Mouse (Mus musculus) heart, embryonic 13.5 days (tissue): ENCODE results near the gene Ccl9. TPM values are rescaled to one million over a fixed set of nuclear protein-coding genes. Genes with fewer than 3 reads are reported as not detected.

Source experiments
- ATAC-seq: fragments of 200-750 bp; cut with Nextera tagmentation; 2 replicates; pipeline ENCODE4 v1.8.0; 2017; ENCODE audit warnings: moderate TSS enrichment; ENCODE audit not compliant: insufficient number of reproducible peaks, low FRiP score, low TSS enrichment; ENCODE audit errors: extremely low read depth
- H3K27ac ChIP-seq: fragments of 300-500 bp; sonication (generic); replicated peaks from 2 replicates; pipeline ENCODE4 v1.5.1; 2015; ENCODE audit warnings: moderate library complexity, mild to moderate bottlenecking, inconsistent platforms
- H3K27me3 ChIP-seq: fragments of 300-500 bp; sonication (generic); replicated peaks from 2 replicates; pipeline ENCODE4 v1.6.1; 2015; ENCODE audit warnings: mild to moderate bottlenecking, inconsistent platforms
- H3K36me3 ChIP-seq: fragments of 300-500 bp; sonication (generic); 2 replicates; pipeline ENCODE4 v1.6.1; 2015; ENCODE audit warnings: mild to moderate bottlenecking, inconsistent platforms
- H3K4me1 ChIP-seq: fragments of 300-500 bp; sonication (generic); 2 replicates; pipeline ENCODE4 v1.6.1; 2015; ENCODE audit warnings: inconsistent platforms
- H3K4me2 ChIP-seq: fragments of 300-500 bp; sonication (generic); 2 replicates; pipeline ENCODE4 v1.6.1; 2015; ENCODE audit warnings: inconsistent platforms, mild to moderate bottlenecking, moderate library complexity
- H3K4me3 ChIP-seq: fragments of 300-500 bp; sonication (generic); 2 replicates; pipeline ENCODE4 v1.5.1; 2015; ENCODE audit warnings: moderate library complexity, mild to moderate bottlenecking, inconsistent platforms
- H3K9ac ChIP-seq: fragments of 300-500 bp; sonication (generic); 2 replicates; pipeline ENCODE4 v1.6.1; 2015; ENCODE audit warnings: inconsistent platforms, mild to moderate bottlenecking, moderate library complexity
- H3K9me3 ChIP-seq: fragments of 300-500 bp; sonication (generic); 2 replicates; pipeline ENCODE4 v1.6.1; 2016; ENCODE audit warnings: inconsistent platforms
- WGBS: fragments of 180-500 bp; shearing (Covaris S2); methylation state at CpG from one replicate; pipeline ENCODE4 v1.1.7; 2015; ENCODE audit warnings: mixed read lengths; 5-methylcytosine and 5-hydroxymethylcytosine counted together
- polyA plus RNA-seq: library from polyadenylated mRNA; unstranded; fragments of >200 nt; fragmentation: Nextera tagmentation; extraction: Ambion mirVana; gene quantifications from 2 replicates; pipeline ENCODE4 v1.2.1, GENCODE M21; 2015

Gene Ccl9
- polyA plus RNA-seq, 1 experiment from 2014 or later: 2.7 TPM

DNA sequence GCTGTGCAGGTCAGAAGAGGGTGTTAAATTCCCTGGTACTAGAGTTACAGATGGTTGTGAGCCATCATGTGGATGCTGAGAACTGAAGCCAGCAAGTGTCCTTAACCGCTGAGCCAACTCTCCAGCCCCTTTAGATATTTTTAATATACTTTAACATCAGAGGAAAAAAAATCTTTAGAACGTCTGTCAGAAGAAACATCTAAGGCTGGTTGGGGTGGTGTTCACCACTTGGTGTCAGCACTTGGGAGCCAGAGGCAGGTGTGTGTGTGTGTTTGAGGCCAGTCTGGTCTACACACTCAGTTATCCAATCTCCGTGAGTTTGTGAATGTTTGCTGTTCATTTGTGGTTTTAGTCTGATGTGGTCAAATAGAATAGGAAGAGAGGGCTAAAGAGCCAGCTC, 563 bp upstream of the Ccl9 start:
- no peak overlapping the region for H3K27ac ChIP-seq
- H3K4me2 ChIP-seq: no peak overlapping the region
- H3K9me3 ChIP-seq: no peaks in the 10 kb centered on the region
- H3K4me3 ChIP-seq: no peak overlapping the region
- no peaks in the 10 kb centered on the region for H3K27me3 ChIP-seq
- no peak overlapping the region for H3K9ac ChIP-seq
- no peaks in the 10 kb centered on the region for H3K36me3 ChIP-seq
- WGBS: 68% methylated on average over 3 of the region's 3 CpGs
- ATAC-seq: no peak
- 0 out of 2 replicates have a peak, but pooled peaks cover 4% of the 10 kb centered on the region for H3K4me1 ChIP-seq

DNA sequence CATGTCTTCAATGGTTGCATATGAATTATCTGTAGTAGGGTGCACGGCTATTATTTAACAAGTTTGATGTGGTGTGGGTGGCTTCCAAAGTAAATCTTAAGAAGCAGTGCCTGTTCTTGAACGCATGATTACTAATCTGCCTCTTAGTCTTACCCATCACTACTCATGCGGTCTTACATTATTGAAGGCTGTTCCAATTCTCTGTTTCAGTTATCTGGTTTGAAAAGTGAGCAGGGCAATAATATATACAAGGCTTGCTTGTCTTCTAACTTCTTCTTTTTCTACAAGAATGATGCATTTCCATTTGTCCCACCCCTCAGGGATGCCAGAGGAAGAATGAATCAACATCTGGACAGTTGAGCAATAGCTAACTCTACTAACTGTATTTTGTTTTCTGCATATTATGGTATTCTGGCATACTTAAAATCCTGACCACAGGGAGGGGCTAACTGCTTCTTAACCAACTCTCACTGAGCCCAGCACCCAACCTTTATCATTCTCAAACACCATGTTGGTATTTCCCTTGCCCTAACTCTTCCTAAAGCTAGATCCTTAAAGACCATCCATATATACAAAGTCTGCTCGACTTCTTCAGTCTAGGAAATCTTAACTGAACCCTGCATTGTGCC, 1.4 kb downstream of the Ccl9 start:
- Histone ChIP-seq H3K9me3 (no peaks in the 10 kb centered on the region), H3K27ac (no peak overlapping the region), H3K27me3 (no peaks in the 10 kb centered on the region), H3K4me3 (no peak overlapping the region), H3K4me2 (no peak overlapping the region), H3K4me1 (no peaks in the 10 kb centered on the region), H3K9ac (no peak overlapping the region), H3K36me3 (no peaks in the 10 kb centered on the region)
- no peak for ATAC-seq
- 69% methylated on average over 4 of the region's 4 CpGs for WGBS

DNA sequence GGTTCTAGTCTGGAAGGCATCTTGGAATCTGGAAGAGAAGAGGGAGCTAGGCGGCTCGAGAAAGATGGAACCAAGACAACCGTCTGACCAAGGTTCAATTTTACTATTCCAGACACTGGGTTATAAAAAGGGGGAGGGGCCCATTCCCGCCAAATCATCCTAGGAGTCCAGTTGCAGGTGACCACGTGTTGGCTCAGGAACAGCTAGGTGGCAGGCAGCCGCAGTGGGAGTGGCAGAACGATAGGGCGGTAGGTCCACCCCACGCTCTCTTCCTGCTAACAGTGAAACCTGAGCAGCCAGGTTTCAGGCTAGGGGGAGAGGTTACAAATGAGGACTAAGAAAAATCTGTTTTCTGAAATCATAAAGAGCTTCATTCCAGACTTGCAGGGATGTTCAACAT, 5.6 kb downstream of the Ccl9 start:
- 57% methylated on average over 9 of the region's 9 CpGs for WGBS
- Histone ChIP-seq H3K9ac (no peak overlapping the region), H3K36me3 (no peaks in the 10 kb centered on the region), H3K4me1 (no peaks in the 10 kb centered on the region), H3K27me3 (no peaks in the 10 kb centered on the region), H3K9me3 (no peaks in the 10 kb centered on the region), H3K4me3 (no peak overlapping the region), H3K4me2 (no peak overlapping the region), H3K27ac (no peak overlapping the region)
- ATAC-seq: no peak

DNA sequence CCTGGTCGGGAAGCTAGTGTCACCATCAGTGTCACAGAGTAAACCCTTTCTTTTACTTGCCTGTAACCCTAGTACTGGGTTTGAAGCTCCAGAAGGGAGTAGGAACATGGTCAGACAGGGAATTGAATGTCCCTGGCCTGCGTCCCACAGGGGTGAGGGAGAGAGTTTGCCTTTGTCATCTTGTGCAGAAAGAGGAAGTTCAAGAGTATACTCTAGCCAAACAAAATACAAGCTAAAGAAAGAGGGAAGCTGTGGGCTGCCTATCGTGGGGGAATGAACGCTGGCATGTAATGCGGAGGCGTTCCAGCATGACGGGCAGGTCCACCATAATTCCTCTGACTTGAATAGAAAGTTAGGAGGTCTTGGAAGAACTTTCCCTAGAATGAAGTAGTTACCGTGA, 6.2 kb downstream of the Ccl9 start:
- Histone ChIP-seq H3K27ac (0 out of 2 replicates have a peak overlapping the region, but pooled peaks have one; percentile 48), H3K9ac (no peak overlapping the region), H3K9me3 (no peaks in the 10 kb centered on the region), H3K36me3 (no peaks in the 10 kb centered on the region), H3K27me3 (no peaks in the 10 kb centered on the region), H3K4me3 (no peak overlapping the region), H3K4me2 (no peak overlapping the region), H3K4me1 (no peaks in the 10 kb centered on the region)
- no peak for ATAC-seq
- 72% methylated on average over 8 of the region's 8 CpGs for WGBS

DNA sequence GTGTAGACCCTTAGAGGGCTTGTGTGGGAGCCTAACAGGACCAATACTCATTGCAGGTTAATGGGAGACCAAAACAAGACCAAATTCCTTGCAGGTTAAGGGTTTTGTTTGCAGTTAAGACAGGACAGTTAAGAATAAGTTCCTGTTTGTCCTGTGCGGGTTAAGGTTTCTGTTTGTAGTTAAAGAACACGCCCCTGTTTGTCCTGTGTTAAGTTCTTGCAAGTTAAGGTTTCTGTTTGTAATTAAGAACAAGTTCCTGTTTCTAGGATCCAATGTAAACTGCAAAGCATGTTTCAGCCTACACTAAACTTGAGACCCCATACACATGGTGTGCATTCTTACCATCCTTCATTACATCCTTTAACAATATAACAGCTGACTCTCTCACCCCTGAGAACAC, 8.2 kb downstream of the Ccl9 start:
- Histone ChIP-seq H3K4me3 (no peak overlapping the region), H3K9me3 (no peaks in the 10 kb centered on the region), H3K27ac (no peak overlapping the region), H3K4me1 (no peaks in the 10 kb centered on the region), H3K36me3 (no peaks in the 10 kb centered on the region), H3K27me3 (0 out of 2 replicates have a peak, but pooled peaks cover 5% of the 10 kb centered on the region), H3K9ac (no peak overlapping the region), H3K4me2 (no peak overlapping the region)
- no peak for ATAC-seq
- 79% methylated on average over 2 of the region's 2 CpGs for WGBS

DNA sequence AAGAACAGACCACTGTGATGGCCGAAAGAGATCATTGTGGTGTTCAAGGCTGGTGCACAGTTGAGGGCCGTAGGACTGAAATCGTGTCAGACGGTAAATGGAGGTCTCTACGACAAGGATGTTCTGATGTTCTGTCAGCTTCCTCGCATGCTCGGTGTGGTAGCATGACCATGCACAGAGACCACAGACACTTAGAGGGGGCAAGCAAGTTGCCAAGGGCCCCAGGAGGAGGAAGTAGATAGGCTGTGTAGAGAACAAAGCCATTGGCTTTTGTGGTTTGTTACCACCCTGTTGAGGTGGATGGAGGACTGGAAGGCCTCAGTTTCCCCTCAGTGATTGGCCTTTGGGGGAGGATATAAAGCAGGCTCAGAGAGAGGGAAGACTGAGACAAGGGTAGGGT, 9.2 kb downstream of the Ccl9 start:
- Histone ChIP-seq H3K9ac (no peak overlapping the region), H3K9me3 (no peaks in the 10 kb centered on the region), H3K4me1 (no peaks in the 10 kb centered on the region), H3K36me3 (no peaks in the 10 kb centered on the region), H3K27me3 (0 out of 2 replicates have a peak, but pooled peaks cover 5% of the 10 kb centered on the region), H3K27ac (no peak overlapping the region), H3K4me2 (no peak overlapping the region), H3K4me3 (no peak overlapping the region)
- no peak for ATAC-seq
- WGBS: 84% methylated on average over 7 of the region's 7 CpGs

DNA sequence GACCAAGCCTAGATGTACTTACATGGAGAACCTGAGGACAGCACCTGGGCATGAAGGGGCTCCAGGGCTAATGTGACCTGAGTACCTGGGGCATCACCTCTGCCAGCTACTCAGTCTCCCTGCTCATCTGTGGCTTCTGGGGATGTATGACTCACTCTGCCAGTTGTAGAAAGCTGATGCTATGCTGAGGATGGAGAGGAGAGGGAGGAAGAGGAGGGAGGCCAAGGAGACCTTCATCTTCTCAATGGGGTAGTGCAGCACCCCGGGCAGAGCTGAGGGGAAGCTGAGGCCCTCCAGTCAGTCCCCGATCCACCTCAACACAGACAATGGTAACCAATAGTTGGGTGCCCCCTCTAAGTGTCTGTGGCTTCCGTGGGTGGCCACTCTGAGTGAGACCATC, 9.7 kb downstream of the Ccl9 start:
- no peak for ATAC-seq
- WGBS: 73% methylated on average over 3 of the region's 3 CpGs

DNA sequence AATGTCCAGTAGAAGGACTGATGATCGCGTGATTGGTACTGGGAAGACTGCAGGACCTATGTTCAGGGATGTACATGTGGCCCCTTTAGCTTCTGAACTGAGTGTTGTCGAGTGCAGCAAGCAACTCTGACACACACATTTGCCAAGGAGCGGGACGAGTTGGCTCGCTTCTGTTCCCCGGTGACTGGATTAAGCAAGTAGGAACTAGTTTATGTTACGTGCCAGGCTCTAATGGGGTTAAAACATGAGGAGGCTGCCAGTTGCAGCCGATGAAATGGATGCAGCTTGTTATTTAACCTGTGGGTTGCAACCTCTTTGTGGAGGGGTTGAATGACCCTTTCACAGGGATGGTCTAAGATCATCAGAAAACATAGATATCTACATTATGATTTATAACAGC, 10.4 kb downstream of the Ccl9 start:
- WGBS: 82% methylated on average over 9 of the region's 9 CpGs
- no peak overlapping the region for H3K9ac ChIP-seq
- no peaks in the 10 kb centered on the region for H3K36me3 ChIP-seq
- no peak for ATAC-seq
- H3K4me2 ChIP-seq: no peak overlapping the region
- H3K9me3 ChIP-seq: no peaks in the 10 kb centered on the region
- 0 out of 2 replicates have a peak, but pooled peaks cover 5% of the 10 kb centered on the region for H3K27me3 ChIP-seq
- no peak overlapping the region for H3K4me3 ChIP-seq
- peaks cover 2% of the 10 kb centered on the region; the same call in 1 of the 2 replicates for H3K4me1 ChIP-seq
- no peak overlapping the region for H3K27ac ChIP-seq

More for the DNA sequence above, 9.7 kb downstream of the Ccl9 start:
- Histone ChIP-seq H3K27ac (no peak overlapping the region), H3K9ac (no peak overlapping the region), H3K36me3 (no peaks in the 10 kb centered on the region), H3K9me3 (no peaks in the 10 kb centered on the region), H3K4me2 (no peak overlapping the region), H3K27me3 (0 out of 2 replicates have a peak, but pooled peaks cover 5% of the 10 kb centered on the region), H3K4me1 (no peaks in the 10 kb centered on the region; the same call in 1 of the 2 replicates), H3K4me3 (no peak overlapping the region)

DNA sequence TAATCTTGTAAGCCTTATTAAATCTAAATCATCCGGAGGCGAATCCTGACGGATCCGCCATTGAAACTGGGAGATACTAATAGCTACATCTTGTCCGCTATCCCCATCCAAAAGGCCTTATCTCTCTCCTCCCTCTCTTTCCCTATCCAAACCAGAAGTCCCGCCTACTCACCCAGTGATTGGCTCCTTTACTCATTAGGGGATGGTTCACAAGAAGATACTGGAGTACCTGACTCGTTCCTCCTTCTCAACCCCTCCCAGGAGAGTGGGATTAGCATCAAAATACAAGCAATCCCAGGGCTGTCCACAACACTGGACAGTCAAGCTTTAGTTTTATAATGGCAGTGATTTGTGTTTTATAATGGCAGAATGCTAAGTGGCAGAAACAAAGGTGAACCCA, 11.1 kb downstream of the Ccl9 start:
- no peak overlapping the region for H3K4me3 ChIP-seq
- H3K27ac ChIP-seq: no peak overlapping the region
- H3K9ac ChIP-seq: no peak overlapping the region
- H3K4me1 ChIP-seq: peaks cover 2% of the 10 kb centered on the region; the same call in 1 of the 2 replicates
- H3K4me2 ChIP-seq: no peak overlapping the region
- WGBS: 51% methylated on average over 7 of the region's 7 CpGs
- H3K9me3 ChIP-seq: no peaks in the 10 kb centered on the region
- H3K27me3 ChIP-seq: 0 out of 2 replicates have a peak, but pooled peaks cover 5% of the 10 kb centered on the region
- no peaks in the 10 kb centered on the region for H3K36me3 ChIP-seq
- no peak for ATAC-seq

DNA sequence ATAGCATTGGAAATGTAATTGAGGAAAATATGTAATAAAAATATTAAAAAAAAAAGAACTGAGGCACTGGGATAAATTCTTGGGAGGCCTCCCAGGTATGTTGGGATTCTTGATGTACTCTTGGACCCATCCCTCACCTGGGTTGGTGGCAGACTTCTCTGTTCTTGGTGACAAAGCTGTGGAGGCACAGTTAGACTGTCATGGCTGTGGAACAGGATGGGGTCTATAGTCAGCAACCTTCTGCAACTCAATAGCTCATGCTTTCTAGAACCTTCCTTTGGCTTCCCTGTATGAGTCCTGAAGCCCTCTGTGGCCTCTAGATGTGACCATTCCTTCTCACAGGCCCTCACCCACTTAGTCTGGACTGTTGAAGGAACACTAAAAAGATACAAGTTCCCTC, 11.8 kb downstream of the Ccl9 start:
- H3K27me3 ChIP-seq: 0 out of 2 replicates have a peak, but pooled peaks cover 5% of the 10 kb centered on the region
- H3K9ac ChIP-seq: no peak overlapping the region
- peaks cover 2% of the 10 kb centered on the region; the same call in 1 of the 2 replicates for H3K4me1 ChIP-seq
- H3K4me2 ChIP-seq: no peak overlapping the region
- no peaks in the 10 kb centered on the region for H3K36me3 ChIP-seq
- H3K27ac ChIP-seq: no peak overlapping the region
- ATAC-seq: no peak
- H3K9me3 ChIP-seq: no peaks in the 10 kb centered on the region
- no peak overlapping the region for H3K4me3 ChIP-seq

DNA sequence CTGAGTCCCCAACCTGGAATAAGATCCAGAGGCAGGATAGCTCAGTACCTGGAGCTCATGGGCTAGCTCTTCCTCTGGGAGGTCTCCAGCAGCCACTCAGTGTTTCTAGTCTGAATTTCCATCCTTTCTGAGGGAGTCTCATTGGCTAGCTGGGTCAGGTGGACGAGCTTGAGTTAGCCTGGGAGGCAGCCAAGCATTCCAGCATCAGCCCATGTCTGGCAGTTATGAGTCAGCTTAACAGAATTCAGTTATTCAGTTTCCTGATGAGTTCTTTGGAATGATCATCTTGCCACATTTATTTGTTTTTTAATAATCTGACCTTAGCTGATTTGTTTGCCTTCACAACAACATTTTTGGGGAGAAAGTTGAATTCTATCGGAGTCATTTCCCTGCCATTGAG, 14.7 kb downstream of the Ccl9 start:
- 65% methylated on average over 2 of the region's 2 CpGs for WGBS
- H3K9ac ChIP-seq: no peak overlapping the region
- no peak overlapping the region for H3K4me2 ChIP-seq
- H3K4me3 ChIP-seq: no peak overlapping the region
- H3K27me3 ChIP-seq: 0 out of 2 replicates have a peak, but pooled peaks cover 5% of the 10 kb centered on the region
- ATAC-seq: no peak
- no peak overlapping the region for H3K27ac ChIP-seq
- peaks cover 2% of the 10 kb centered on the region; the same call in 1 of the 2 replicates for H3K4me1 ChIP-seq
- H3K36me3 ChIP-seq: no peaks in the 10 kb centered on the region
- H3K9me3 ChIP-seq: no peaks in the 10 kb centered on the region

DNA sequence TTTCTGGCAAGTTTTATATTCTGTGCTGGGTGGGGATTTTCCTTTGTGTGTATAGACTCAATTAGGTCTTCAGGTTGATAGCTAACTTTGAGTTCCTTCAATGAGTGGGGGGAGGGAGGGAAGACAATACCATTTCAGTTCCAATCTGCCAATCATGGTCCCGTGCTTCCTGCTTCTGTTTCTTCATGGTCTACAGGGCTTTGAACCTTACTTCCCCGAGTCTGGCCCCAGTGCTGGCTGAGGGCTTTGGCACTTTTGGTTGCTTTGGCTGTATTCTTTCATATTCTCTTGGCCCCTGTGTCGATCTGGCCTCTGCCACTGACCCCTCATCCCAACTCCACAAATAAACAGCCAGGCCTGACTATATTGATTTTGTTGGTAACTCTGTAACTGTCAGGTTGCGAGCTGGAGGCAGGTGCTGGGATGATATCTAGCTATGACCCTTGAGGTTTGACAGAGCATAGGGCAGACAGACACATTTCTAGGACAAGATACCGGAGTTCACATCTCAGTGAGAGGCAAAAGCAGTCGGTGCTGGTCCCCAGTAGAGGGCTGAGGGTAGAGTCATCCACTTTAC, 16.0 kb downstream of the Ccl9 start:
- Histone ChIP-seq H3K4me1 (peaks cover 2% of the 10 kb centered on the region; the same call in 1 of the 2 replicates), H3K36me3 (no peaks in the 10 kb centered on the region), H3K9me3 (no peaks in the 10 kb centered on the region), H3K9ac (no peak overlapping the region), H3K4me3 (no peak overlapping the region), H3K27ac (no peak overlapping the region), H3K27me3 (peaks cover 5% of the 10 kb centered on the region; the same call in 1 of the 2 replicates), H3K4me2 (no peak overlapping the region)
- WGBS: 60% methylated on average over 6 of the region's 6 CpGs
- no peak for ATAC-seq
